Mouse (Mus musculus): ENCODE data around the gene Gm20503.
A peak's percentile ranks its signal among the peaks of the same experiment; 100 is the strongest.

The Gm20503 gene

GRCm38 (mm10) chr4:59002948-59003805, at the start of gene Gm20503:
Gene Gm20503, plus strand, starts transcription at chr4:59003210.
- peak; percentile 87 to 90 for DNase-seq (ENCODE audit: low spot score in 2 of 2)

- DNase-seq (ENCODE audit: low spot score in 2 of 2) = no peak
Measured at GRCm38 (mm10) chr4:58961719-58962118, 41.3 kb upstream of the Gm20503 start.

GRCm38 (mm10) chr4:58963271-58963670, 39.7 kb upstream of the Gm20503 start:
- DNase-seq (ENCODE audit: low spot score in 2 of 2) = no peak

DNA sequence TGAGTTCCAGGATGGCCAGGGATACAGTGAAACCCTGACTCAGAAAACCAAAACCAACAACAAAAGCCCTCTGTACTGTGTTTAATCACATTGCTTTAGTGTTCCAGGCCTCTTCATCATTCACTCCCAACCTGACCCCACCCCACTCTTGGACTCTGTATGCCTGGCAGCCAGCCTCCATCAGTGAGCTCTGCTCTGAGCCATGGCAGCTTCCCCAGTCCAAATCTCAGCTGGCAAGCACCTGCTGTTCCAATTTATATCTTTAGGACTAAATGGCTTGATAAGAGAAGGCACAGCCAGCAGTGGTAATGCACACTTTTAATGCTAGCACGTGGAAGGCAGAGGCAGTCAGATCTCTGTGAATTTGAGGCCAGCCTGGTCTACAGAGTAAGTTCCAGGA, 37.9 kb upstream of the Gm20503 start:
- DNase-seq (ENCODE audit: low spot score in 2 of 2) = no peak

DNA sequence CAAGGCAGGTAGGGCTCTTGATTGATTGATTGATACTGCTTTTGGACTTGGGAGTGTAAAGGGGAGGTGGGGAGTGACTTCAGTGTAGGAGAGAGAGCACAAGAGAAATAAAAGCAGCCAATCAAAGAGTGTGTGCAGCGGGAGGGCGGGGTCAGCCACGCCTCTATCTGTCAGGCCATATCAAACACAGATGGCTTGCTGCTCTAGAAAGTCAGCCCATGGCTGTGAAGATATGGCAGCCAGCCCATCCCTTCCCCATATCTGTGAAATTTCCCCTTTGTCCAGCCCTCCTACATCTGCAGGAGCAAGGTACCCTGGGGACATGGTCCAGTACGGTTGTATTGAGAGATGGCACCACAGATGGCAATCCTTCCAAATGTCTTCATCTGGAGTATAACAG, 32.3 kb upstream of the Gm20503 start:
- DNase-seq (ENCODE audit: low spot score in 2 of 2) = no peak

DNA sequence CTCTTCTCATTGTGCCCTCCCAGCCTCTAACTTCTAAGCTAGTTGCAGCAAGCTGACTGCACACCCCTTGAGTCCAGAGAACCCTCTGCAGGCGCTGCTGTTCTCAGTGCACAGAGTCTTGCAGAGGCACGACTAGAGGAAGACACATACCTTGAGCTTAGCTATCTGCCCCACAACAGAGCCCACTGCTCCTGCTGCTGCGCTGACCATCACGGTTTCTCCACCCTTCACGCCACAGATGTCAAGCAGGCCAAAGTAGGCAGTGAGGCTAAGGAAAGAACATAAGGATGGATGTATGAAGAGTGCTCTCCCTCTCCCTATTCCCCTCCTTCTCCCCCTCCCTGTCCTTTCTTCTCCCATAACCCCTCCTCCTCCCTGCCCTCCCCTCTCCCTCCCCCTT, 27.3 kb upstream of the Gm20503 start:
- no peak for DNase-seq (ENCODE audit: low spot score in 2 of 2)

DNA sequence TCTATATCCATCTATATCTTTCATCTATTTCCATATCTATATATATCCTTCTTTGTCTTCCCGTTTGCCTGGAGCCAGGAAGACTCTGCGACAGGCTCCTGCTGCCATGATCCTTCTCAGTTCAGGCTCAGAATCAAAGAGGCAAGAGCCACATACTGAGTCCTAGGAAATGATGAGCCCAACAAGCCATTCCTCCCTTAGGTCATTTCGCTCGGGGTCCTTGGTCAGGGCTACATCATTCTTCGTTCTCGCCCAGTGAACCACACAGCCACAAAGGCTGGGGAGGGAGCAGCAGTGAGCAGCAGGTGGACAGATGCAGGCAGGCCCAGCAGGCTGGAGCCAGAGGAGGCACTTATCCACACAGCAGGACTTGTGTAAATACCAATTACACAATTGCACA, 21.6 kb upstream of the Gm20503 start:
- no peak for DNase-seq (ENCODE audit: low spot score in 2 of 2)

DNA sequence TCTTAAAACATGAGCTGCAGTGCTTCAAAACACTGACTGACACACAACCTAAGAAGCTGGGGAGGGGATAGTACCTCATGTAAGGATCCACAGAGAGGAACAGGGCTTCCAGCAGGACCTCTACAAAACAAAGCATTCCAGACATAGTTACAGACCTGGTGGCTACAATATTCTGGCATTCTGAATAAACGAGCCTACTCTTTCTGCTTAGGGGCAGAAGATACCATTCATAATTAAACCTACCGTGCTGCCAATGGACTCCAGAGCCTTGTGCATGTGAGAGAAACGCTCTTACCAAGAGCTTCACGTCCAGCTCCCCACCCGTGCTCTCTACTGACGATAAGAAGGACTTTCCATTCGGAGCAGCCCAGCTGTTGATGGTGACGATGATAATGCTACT, 20.2 kb upstream of the Gm20503 start:
- no peak for DNase-seq (ENCODE audit: low spot score in 2 of 2)

GRCm38 (mm10) chr4:58985157-58985648, 17.8 kb upstream of the Gm20503 start:
- DNase-seq (ENCODE audit: low spot score in 2 of 2) = peak; percentile 74 to 80

DNA sequence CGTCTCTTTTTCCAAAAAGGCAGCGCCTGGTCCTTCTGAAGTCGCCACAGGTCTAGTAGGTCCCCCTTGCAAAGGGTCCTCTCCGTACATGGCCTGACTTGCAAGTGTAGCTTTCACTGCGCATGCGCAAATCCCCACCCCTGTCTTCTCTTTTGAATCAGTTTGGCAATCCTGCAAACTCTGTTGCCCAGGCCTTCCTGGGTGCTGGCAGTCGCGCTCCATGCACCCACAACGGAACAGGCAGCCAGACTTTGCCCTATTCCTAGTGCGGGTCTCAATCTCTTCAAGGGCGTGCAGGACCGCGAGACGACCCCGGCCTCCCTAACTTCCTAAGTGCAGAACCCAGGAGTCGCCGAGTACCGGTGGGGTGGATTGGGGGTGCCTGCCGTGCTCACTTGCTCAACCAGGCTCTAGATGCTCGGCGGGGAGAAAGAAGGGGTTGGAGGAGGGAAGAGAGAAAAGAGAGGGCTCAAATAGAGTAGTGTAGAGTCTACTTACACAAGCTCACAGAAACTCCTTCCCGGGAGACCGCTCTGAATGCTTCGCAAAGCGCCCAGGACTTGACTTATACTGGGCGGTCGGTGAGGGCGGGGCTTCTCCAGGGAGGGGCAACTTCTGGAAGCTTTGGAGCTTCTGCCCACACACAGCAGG, 16.3 kb upstream of the Gm20503 start, which contains the start of gene Ptgr1:
TSS of gene Ptgr1 (minus strand) at position 580 of the 651 bp plus-strand sequence.
- DNase-seq (ENCODE audit: low spot score in 2 of 2) = peak; percentile 76 to 83

GRCm38 (mm10) chr4:58989303-58989898, 13.6 kb upstream of the Gm20503 start:
- no peak for DNase-seq (ENCODE audit: low spot score in 2 of 2)

DNA sequence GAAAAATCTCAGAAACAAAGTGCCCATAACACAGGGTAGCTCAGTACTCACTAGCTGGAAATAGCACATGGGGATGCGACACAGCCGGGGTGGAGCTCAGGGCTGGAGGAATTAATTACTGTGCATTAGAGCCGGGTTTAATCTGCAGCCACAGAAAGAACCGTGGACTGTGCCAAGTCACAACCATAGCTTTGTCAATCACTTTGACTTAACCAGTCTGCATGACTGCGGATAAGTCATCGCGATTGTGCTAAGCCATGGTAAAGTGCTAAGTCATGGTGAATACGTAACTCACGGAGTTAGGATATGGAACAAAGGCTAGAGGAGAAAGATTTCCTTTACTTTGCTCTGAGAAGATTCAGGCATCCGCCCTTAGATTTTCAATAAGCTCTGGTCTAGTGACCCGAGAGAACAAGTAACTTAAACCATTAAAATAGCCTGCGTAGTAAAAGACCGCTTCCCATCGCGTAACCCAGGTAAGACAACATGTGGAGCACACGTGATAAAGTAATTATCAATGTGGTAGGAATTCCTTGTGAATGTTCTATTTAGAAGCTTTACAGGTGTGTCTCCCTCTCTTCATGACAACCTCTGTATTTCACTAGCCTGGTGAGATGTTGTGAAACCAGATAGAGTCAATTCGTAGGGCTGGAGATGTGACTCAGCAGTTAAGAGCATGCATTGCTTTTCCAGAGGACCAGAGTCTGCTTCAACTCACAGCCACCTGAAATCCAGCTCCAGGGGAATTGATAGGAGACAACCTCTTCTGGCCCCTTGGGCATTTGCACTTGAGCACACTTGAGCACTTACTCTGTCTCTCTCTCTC, 12.2 kb upstream of the Gm20503 start:
- no peak for DNase-seq (ENCODE audit: low spot score in 2 of 2)

GRCm38 (mm10) chr4:58992195-58992594, 10.8 kb upstream of the Gm20503 start:
- DNase-seq (ENCODE audit: low spot score in 2 of 2) = no peak

DNA sequence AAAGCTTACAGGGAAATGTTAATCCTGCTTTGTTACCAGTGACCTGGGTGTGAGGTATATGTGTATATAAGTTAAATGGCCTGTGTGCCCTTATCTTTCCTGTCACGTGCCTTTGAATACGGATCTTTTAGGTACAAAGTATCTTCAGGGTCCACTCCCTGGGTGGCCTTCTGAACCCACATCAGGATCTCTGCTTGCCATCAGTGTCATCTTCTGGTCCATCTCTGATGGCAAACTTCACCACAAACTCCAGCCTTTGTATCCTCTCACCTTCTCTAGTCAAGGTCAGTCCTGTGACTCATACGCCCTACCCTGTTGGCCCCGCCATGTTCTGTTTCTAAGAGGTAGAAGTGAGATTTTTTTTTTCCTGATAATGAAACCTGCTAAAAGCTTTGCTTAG, 8.2 kb upstream of the Gm20503 start, which contains the start of gene Dnajc25:
TSS of gene Dnajc25 (plus strand) at position 301 of the 400 bp plus-strand sequence.
- no peak for DNase-seq (ENCODE audit: low spot score in 2 of 2)

DNA sequence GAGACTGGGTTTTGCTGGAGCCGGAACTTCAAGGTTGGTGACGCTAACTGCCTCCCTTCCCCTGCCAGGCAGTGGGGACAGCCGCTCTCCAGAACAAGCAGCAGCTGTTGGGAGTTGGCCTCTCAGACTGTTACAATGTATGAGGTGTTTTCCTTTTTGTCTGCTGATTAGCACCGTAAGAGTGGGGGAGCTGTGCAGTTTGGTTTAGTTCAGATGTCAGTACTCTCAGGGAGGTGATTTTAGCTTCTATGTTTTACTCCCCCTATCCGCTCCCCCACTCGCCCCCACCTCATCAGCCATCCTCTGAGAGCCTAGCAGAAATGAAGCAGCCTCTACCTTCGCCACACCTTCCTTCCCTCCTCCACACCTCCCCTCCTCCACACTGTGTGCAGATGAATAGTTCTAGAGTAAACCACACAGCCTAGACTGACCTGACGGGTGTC, 7.7 kb upstream of the Gm20503 start:
- no peak for DNase-seq (ENCODE audit: low spot score in 2 of 2)

GRCm38 (mm10) chr4:58997081-58997480, 5.9 kb upstream of the Gm20503 start:
- DNase-seq (ENCODE audit: low spot score in 2 of 2) = peak in 1 of 2 experiments; percentile 46

DNA sequence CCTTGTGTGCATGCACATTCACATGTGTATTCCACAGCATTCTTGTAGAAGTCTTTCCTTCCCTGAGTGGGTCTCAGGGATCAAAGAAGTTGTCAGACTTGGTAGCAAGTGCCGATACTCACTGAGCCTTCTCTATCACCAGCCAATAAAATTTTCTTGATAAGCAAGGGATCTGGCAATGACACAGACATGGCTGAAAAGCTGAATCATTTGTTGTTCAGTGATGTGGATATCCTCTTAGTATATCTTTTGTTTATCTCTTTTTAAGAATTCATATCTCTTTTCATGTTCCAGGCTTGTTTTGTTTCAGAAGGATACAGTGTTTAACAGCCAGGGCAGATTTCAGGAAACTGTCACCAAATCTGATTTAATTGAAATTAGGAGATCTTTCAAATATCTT, 4.3 kb upstream of the Gm20503 start:
- no peak for DNase-seq (ENCODE audit: low spot score in 2 of 2)

GRCm38 (mm10) chr4:58999686-59000085, 3.3 kb upstream of the Gm20503 start:
- DNase-seq (ENCODE audit: low spot score in 2 of 2) = peak; percentile 62 to 81

DNA sequence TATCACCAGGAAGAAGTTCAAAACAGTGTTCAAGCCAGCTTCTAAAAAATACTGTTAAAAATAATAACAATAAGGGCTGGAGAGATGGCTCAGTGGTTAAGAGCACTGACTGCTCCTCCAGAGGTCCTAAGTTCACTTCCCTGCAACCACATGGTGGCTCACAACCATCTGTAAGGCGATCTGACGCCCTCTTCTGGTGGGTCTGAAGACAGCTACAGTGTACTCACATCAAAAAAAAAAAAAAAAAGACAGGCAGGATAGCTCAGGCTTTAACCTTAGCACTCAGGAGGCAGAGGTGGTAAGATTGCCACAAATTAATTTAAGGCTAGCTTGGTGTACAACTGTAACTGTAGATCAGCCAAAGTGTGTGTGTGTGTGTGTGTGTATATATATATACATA, 2.4 kb upstream of the Gm20503 start:
- no peak for DNase-seq (ENCODE audit: low spot score in 2 of 2)

- no peak for DNase-seq (ENCODE audit: low spot score in 2 of 2)
Measured at GRCm38 (mm10) chr4:59003806-59004200, 793 bp downstream of the Gm20503 start.

- DNase-seq (ENCODE audit: low spot score in 2 of 2) = no peak
Measured at GRCm38 (mm10) chr4:59006211-59006610, 3.2 kb downstream of the Gm20503 start.

Measured in urinary bladder, postnatal 4 days (tissue).